Mouse (Mus musculus): ENCODE data around the gene Grin2a. TPM values are rescaled to one million over a fixed set of nuclear protein-coding genes. Genes with fewer than 3 reads are reported as not detected.

The Grin2a gene
- total and polyA plus RNA-seq, 3 experiments = not detected

DNA sequence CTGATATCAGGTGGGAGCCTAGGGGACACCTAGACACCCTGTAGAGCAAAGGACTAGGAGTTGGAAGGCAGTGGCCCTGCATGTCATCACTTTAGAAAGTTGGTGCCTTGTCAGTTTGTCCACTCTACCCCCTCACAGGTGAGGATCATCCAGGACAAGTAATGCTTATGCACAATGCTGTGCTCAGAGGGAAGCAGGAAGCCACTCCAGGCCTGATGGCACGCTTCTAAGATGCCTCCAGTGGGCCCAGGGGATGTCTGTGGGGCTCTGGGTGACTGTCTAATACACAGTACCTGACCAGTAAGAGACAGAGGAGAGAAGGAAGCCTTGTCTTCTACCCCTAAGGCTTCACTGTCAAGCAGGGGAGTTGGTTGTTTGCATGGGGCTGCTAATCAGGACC, 7.6 kb upstream of the Grin2a start:
- no peak for TF ChIP-seq EP300 (IDR thresholded peaks at IDR 0.05; ENCODE audit: low read depth in 1 of 2, low read length in 2 of 2)
- TF ChIP-seq MAFK (IDR thresholded peaks at IDR 0.05; ENCODE audit: borderline replicate concordance, low read depth, low read length) = no peak
- no peak for TF ChIP-seq RCOR1 (IDR thresholded peaks at IDR 0.05; ENCODE audit: low read depth, low read length)
- TF ChIP-seq RAD21 (IDR thresholded peaks at IDR 0.05; ENCODE audit: low read depth, low read length) = no peak
- no peak for TF ChIP-seq SMC3 (IDR thresholded peaks at IDR 0.05; ENCODE audit: low read depth, low read length)
- TF ChIP-seq ZKSCAN1 (IDR thresholded peaks at IDR 0.05; ENCODE audit: low read depth, low read length) = no peak
- TF ChIP-seq ZNF384 (IDR thresholded peaks at IDR 0.05; ENCODE audit: low read depth, low read length) = no peak
- no peak for TF ChIP-seq ZC3H11A (IDR thresholded peaks at IDR 0.05; ENCODE audit: low read depth, low read length)
- TF ChIP-seq POLR2AphosphoS5 (IDR thresholded peaks at IDR 0.05; ENCODE audit: borderline replicate concordance, low read depth, low read length) = no peak
- no peak for TF ChIP-seq CHD1 (IDR thresholded peaks at IDR 0.05; ENCODE audit: low read depth, low read length)
- TF ChIP-seq ZMIZ1 (IDR thresholded peaks at IDR 0.05; ENCODE audit: low read depth, low read length) = no peak
- H3K4me1 ChIP-seq (ENCODE audit: control insufficient read depth in 1 of 2, insufficient read depth in 2 of 2, low read length in 2 of 2) = no peaks in the 10 kb centered on the region
- H3K27me3 ChIP-seq (ENCODE audit: control insufficient read depth in 1 of 2, insufficient read depth in 2 of 2, low read length in 2 of 2) = no peaks in the 10 kb centered on the region
- DNase-seq (ENCODE audit: low read depth, low spot score) = no peak
- no peak overlapping the region for H3K4me3 ChIP-seq (ENCODE audit: control insufficient read depth in 1 of 2, insufficient read depth in 1 of 2, low read depth in 2 of 2, low read length in 2 of 2)
- H3K79me2 ChIP-seq (ENCODE audit: control insufficient read depth, insufficient read depth, low read length, poor library complexity) = no peaks in the 10 kb centered on the region
- H3K9me3 ChIP-seq (replicated peaks; ENCODE audit: insufficient read depth, low read length) = no peaks in the 10 kb centered on the region
- H3K27ac ChIP-seq (ENCODE audit: control insufficient read depth, low read depth, low read length) = no peak overlapping the region
- no peaks in the 10 kb centered on the region for H3K36me3 ChIP-seq (ENCODE audit: control insufficient read depth in 1 of 2, insufficient read depth in 2 of 2, low read length in 2 of 2)
- no peak overlapping the region for H3K9ac ChIP-seq (ENCODE audit: control insufficient read depth, low read depth, low read length, poor library complexity, severe bottlenecking)

DNA sequence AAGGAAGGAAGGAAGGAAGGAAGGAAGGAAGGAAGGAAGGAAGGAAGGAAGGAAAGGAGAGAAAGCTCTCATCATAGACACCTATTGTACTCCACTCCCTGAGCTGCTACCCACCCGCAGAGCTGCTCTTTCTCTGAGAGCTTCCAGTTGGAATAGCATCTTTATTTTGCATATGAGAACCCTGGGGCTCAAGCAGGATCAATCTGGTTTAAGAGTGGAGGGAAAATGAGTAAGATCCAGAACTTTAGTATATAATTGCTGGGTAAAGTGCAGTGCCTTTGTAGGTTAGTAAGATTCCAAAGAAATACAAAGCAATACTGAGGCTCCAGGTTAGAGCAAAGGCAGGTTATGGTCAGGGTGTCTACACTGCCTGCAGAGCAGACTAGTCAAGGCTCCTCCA, 6.2 kb upstream of the Grin2a start:
- H3K79me2 ChIP-seq (ENCODE audit: control insufficient read depth, insufficient read depth, low read length, poor library complexity) = no peaks in the 10 kb centered on the region
- DNase-seq (ENCODE audit: low read depth, low spot score) = no peak
- no peak overlapping the region for H3K27ac ChIP-seq (ENCODE audit: control insufficient read depth, low read depth, low read length)
- no peaks in the 10 kb centered on the region for H3K4me1 ChIP-seq (ENCODE audit: control insufficient read depth in 1 of 2, insufficient read depth in 2 of 2, low read length in 2 of 2)
- no peak overlapping the region for H3K9ac ChIP-seq (ENCODE audit: control insufficient read depth, low read depth, low read length, poor library complexity, severe bottlenecking)
- no peaks in the 10 kb centered on the region for H3K36me3 ChIP-seq (ENCODE audit: control insufficient read depth in 1 of 2, insufficient read depth in 2 of 2, low read length in 2 of 2)
- H3K4me3 ChIP-seq (ENCODE audit: control insufficient read depth in 1 of 2, insufficient read depth in 1 of 2, low read depth in 2 of 2, low read length in 2 of 2) = no peak overlapping the region
- no peak for TF ChIP-seq CHD2 (IDR thresholded peaks at IDR 0.05; ENCODE audit: low read length)
- no peak for TF ChIP-seq RCOR1 (IDR thresholded peaks at IDR 0.05; ENCODE audit: low read depth, low read length)
- TF ChIP-seq ELF1 (IDR thresholded peaks at IDR 0.05; ENCODE audit: low read depth, low read length) = no peak
- TF ChIP-seq TBP (IDR thresholded peaks at IDR 0.05; ENCODE audit: low read depth, low read length) = no peak
- no peak for TF ChIP-seq MXI1 (IDR thresholded peaks at IDR 0.05; ENCODE audit: low read depth, low read length)
- no peak for TF ChIP-seq HCFC1 (IDR thresholded peaks at IDR 0.05; ENCODE audit: low read depth, low read length)
- no peak for TF ChIP-seq POLR2AphosphoS2 (IDR thresholded peaks at IDR 0.05; ENCODE audit: low read length)
- TF ChIP-seq RAD21 (IDR thresholded peaks at IDR 0.05; ENCODE audit: low read depth, low read length) = no peak
- TF ChIP-seq ZNF384 (IDR thresholded peaks at IDR 0.05; ENCODE audit: low read depth, low read length) = no peak
- TF ChIP-seq USF2 (IDR thresholded peaks at IDR 0.05; ENCODE audit: borderline replicate concordance in 1 of 2, insufficient read depth in 1 of 2, low read depth in 1 of 2, low read length in 2 of 2) = no peak
- no peak for TF ChIP-seq ZMIZ1 (IDR thresholded peaks at IDR 0.05; ENCODE audit: low read depth, low read length)
- no peak for TF ChIP-seq POLR2A (IDR thresholded peaks at IDR 0.05; ENCODE audit: control insufficient read depth in 1 of 2, insufficient read depth in 1 of 2, low read depth in 1 of 2, low read length in 2 of 2, poor library complexity in 1 of 2)
- TF ChIP-seq MEF2A (IDR thresholded peaks at IDR 0.05; ENCODE audit: extremely low read depth, insufficient replicate concordance, low read depth, low read length, poor library complexity, severe bottlenecking) = no peak
- H3K9me3 ChIP-seq (replicated peaks; ENCODE audit: insufficient read depth, low read length) = no peaks in the 10 kb centered on the region
- no peaks in the 10 kb centered on the region for H3K27me3 ChIP-seq (ENCODE audit: control insufficient read depth in 1 of 2, insufficient read depth in 2 of 2, low read length in 2 of 2)

Data from MEL (cell line).